Mouse (Mus musculus) thymus, postnatal 25 days (tissue): ENCODE results near the gene Neurl2.
"Not testable (repeated sequence)": the region's sequence is repeated elsewhere in the genome, so short reads cannot be mapped to it uniquely, and the experiment has no call there.

Source experiments
- DNase-seq: peaks from one replicate; pipeline ENCODE4 v3.0.0; 2022

Neurl2 gene

GRCm38 (mm10) chr2:164833314-164833959 lies at the start of gene Neurl2:
TSS of gene Neurl2 (minus strand) at chr2:164833456.
- DNase-seq: peak; percentile 88

GRCm38 (mm10) chr2:164882619-164883018 lies 49.4 kb upstream of the Neurl2 start:
- DNase-seq: no peak

GRCm38 (mm10) chr2:164879568-164880277 lies 46.5 kb upstream of the Neurl2 start:
- DNase-seq: peak; percentile 95

- peak; percentile 95 for DNase-seq
Measured at GRCm38 (mm10) chr2:164879228-164879567, 45.9 kb upstream of the Neurl2 start, which contains the start of gene Pcif1. TSS of gene Pcif1 (plus strand) at chr2:164879304.

- peak; percentile 54 for DNase-seq
Measured at GRCm38 (mm10) chr2:164878509-164879227, 45.4 kb upstream of the Neurl2 start.

GRCm38 (mm10) chr2:164877376-164878215 lies 44.3 kb upstream of the Neurl2 start:
- DNase-seq: not testable (repeated sequence)

GRCm38 (mm10) chr2:164875648-164876047 lies 42.4 kb upstream of the Neurl2 start:
- not testable (repeated sequence) for DNase-seq

GRCm38 (mm10) chr2:164874239-164874769 lies 41.0 kb upstream of the Neurl2 start:
- no peak for DNase-seq

- no peak for DNase-seq
Measured at GRCm38 (mm10) chr2:164873621-164874020, 40.4 kb upstream of the Neurl2 start.

GRCm38 (mm10) chr2:164871602-164872303 lies 38.5 kb upstream of the Neurl2 start:
- DNase-seq: no peak

- no peak for DNase-seq
Measured at GRCm38 (mm10) chr2:164868491-164868890, 35.2 kb upstream of the Neurl2 start.

- no peak for DNase-seq
Measured at GRCm38 (mm10) chr2:164867566-164867965, 34.3 kb upstream of the Neurl2 start.

- no peak for DNase-seq
Measured at GRCm38 (mm10) chr2:164866741-164867551, 33.7 kb upstream of the Neurl2 start.

- no peak for DNase-seq
Measured at GRCm38 (mm10) chr2:164864593-164864992, 31.3 kb upstream of the Neurl2 start.

- DNase-seq: not testable (repeated sequence)
Measured at GRCm38 (mm10) chr2:164863411-164863810, 30.2 kb upstream of the Neurl2 start.

GRCm38 (mm10) chr2:164862179-164862861 lies 29.1 kb upstream of the Neurl2 start:
- DNase-seq: no peak

GRCm38 (mm10) chr2:164861094-164861493 lies 27.8 kb upstream of the Neurl2 start:
- DNase-seq: no peak

GRCm38 (mm10) chr2:164859640-164860432 lies 26.6 kb upstream of the Neurl2 start:
- DNase-seq: no peak

- DNase-seq: no peak
Measured at GRCm38 (mm10) chr2:164859155-164859554, 25.9 kb upstream of the Neurl2 start.
